Mouse (Mus musculus) megakaryocyte, embryonic 14.5 days (primary cell): ENCODE results near the gene Inpp5b. TPM values are rescaled to one million over a fixed set of nuclear protein-coding genes. Genes with fewer than 3 reads are reported as not detected.

Source experiments
- H3K27me3 ChIP-seq: replicated peaks from 2 replicates; pipeline ENCODE3; 2012; ENCODE audit warnings: inconsistent platforms
- H3K36me3 ChIP-seq: replicated peaks from 2 replicates; pipeline ENCODE3; 2012; ENCODE audit warnings: low read length, inconsistent platforms, mixed read lengths
- H3K4me1 ChIP-seq: 2 replicates; pipeline ENCODE4 v1.6.1; 2012; ENCODE audit warnings: inconsistent platforms
- H3K4me3 ChIP-seq: replicated peaks from 2 replicates; pipeline ENCODE3; 2012; ENCODE audit warnings: moderate library complexity, mild to moderate bottlenecking, inconsistent platforms
- H3K9me3 ChIP-seq: 2 replicates; pipeline ENCODE4 v1.6.1; 2012; ENCODE audit warnings: inconsistent platforms
- FLI1 ChIP-seq: IDR thresholded peaks from 2 replicates; pipeline ENCODE4 v1.6.1; 2012; ENCODE audit warnings: low read length, inconsistent platforms, mixed read lengths
- GATA1 ChIP-seq: IDR thresholded peaks from 3 replicates; pipeline ENCODE4 v1.6.1; 2012; ENCODE audit warnings: mixed read lengths, low read length, inconsistent platforms, borderline replicate concordance
- polyA plus RNA-seq: library from polyadenylated mRNA; stranded (reverse); fragments of >175 nt; gene quantifications from 2 replicates; pipeline ENCODE4 v1.2.3, GENCODE M21; 2012; ENCODE audit warnings: low replicate concordance; ENCODE audit not compliant: insufficient read depth

The Inpp5b gene
- polyA plus RNA-seq, 1 experiment: 22.3 TPM

GRCm38 (mm10) chr4:124762858-124763452 lies 21.3 kb downstream of the Inpp5b start:
- no peak for TF ChIP-seq FLI1
- no peak for TF ChIP-seq GATA1
- no peaks in the 10 kb centered on the region for H3K27me3 ChIP-seq
- H3K4me3 ChIP-seq: no peak overlapping the region
- peaks cover 70% of the 10 kb centered on the region for H3K36me3 ChIP-seq
- H3K4me1 ChIP-seq: peaks cover 98% of the 10 kb centered on the region
- H3K9me3 ChIP-seq: no peaks in the 10 kb centered on the region

- Histone ChIP-seq H3K9me3 (no peaks in the 10 kb centered on the region), H3K4me3 (peak overlapping the region; percentile 75), H3K36me3 (peaks cover 66% of the 10 kb centered on the region), H3K27me3 (no peaks in the 10 kb centered on the region), H3K4me1 (peaks cover 98% of the 10 kb centered on the region)
- TF ChIP-seq GATA1: no peak
- no peak for TF ChIP-seq FLI1
Measured at GRCm38 (mm10) chr4:124765802-124766565, 24.3 kb downstream of the Inpp5b start.

- H3K36me3 ChIP-seq: peaks cover 64% of the 10 kb centered on the region
- TF ChIP-seq FLI1: no peak
- no peak for TF ChIP-seq GATA1
- H3K27me3 ChIP-seq: no peaks in the 10 kb centered on the region
- peak overlapping the region; percentile 75 for H3K4me3 ChIP-seq
- H3K9me3 ChIP-seq: no peaks in the 10 kb centered on the region
- peaks cover 100% of the 10 kb centered on the region for H3K4me1 ChIP-seq
Measured at GRCm38 (mm10) chr4:124766566-124766940, 24.9 kb downstream of the Inpp5b start.

GRCm38 (mm10) chr4:124768963-124769591 lies 27.4 kb downstream of the Inpp5b start:
- H3K36me3 ChIP-seq: peaks cover 48% of the 10 kb centered on the region

GRCm38 (mm10) chr4:124770624-124771023 lies 29.0 kb downstream of the Inpp5b start:
- TF ChIP-seq FLI1 (no peak), GATA1 (no peak)
- H3K36me3 ChIP-seq: peaks cover 49% of the 10 kb centered on the region

More at GRCm38 (mm10) chr4:124768963-124769591, 27.4 kb downstream of the Inpp5b start:
- TF ChIP-seq GATA1: no peak; the same call in 2 of the 3 replicates
- no peak for TF ChIP-seq FLI1
- Histone ChIP-seq H3K4me3 (peak overlapping the region; percentile 76), H3K27me3 (no peaks in the 10 kb centered on the region), H3K4me1 (peaks cover 100% of the 10 kb centered on the region), H3K9me3 (no peaks in the 10 kb centered on the region)

GRCm38 (mm10) chr4:124772125-124772524 lies 30.5 kb downstream of the Inpp5b start:
- peak; percentile 36; the same call in 1 of the 3 replicates for TF ChIP-seq GATA1
- TF ChIP-seq FLI1: 0 out of 2 replicates have a peak, but pooled peaks have one; percentile 31
- peak overlapping the region; percentile 83 for H3K4me3 ChIP-seq
- H3K9me3 ChIP-seq: no peaks in the 10 kb centered on the region
- H3K4me1 ChIP-seq: peaks cover 93% of the 10 kb centered on the region
- peaks cover 57% of the 10 kb centered on the region for H3K36me3 ChIP-seq
- H3K27me3 ChIP-seq: no peaks in the 10 kb centered on the region

More at GRCm38 (mm10) chr4:124770624-124771023, 29.0 kb downstream of the Inpp5b start:
- peaks cover 100% of the 10 kb centered on the region for H3K4me1 ChIP-seq
- no peaks in the 10 kb centered on the region for H3K27me3 ChIP-seq
- H3K4me3 ChIP-seq: no peak overlapping the region
- no peaks in the 10 kb centered on the region for H3K9me3 ChIP-seq

- TF ChIP-seq FLI1 (no peak), GATA1 (no peak)
- peaks cover 63% of the 10 kb centered on the region for H3K36me3 ChIP-seq
- peaks cover 80% of the 10 kb centered on the region for H3K4me1 ChIP-seq
- no peaks in the 10 kb centered on the region for H3K9me3 ChIP-seq
- no peaks in the 10 kb centered on the region for H3K27me3 ChIP-seq
- no peak overlapping the region for H3K4me3 ChIP-seq
Measured at GRCm38 (mm10) chr4:124773449-124773848, 31.8 kb downstream of the Inpp5b start.

GRCm38 (mm10) chr4:124773995-124774394 lies 32.3 kb downstream of the Inpp5b start:
- peaks cover 74% of the 10 kb centered on the region for H3K4me1 ChIP-seq
- no peak for TF ChIP-seq FLI1
- no peak for TF ChIP-seq GATA1

GRCm38 (mm10) chr4:124774429-124774828 lies 32.8 kb downstream of the Inpp5b start:
- no peak overlapping the region for H3K4me3 ChIP-seq
- H3K4me1 ChIP-seq: peaks cover 70% of the 10 kb centered on the region
- TF ChIP-seq GATA1: no peak
- no peak for TF ChIP-seq FLI1
- no peaks in the 10 kb centered on the region for H3K27me3 ChIP-seq
- H3K36me3 ChIP-seq: peaks cover 65% of the 10 kb centered on the region
- H3K9me3 ChIP-seq: no peaks in the 10 kb centered on the region

More at GRCm38 (mm10) chr4:124773995-124774394, 32.3 kb downstream of the Inpp5b start:
- H3K27me3 ChIP-seq: no peaks in the 10 kb centered on the region
- H3K4me3 ChIP-seq: no peak overlapping the region
- no peaks in the 10 kb centered on the region for H3K9me3 ChIP-seq
- peaks cover 65% of the 10 kb centered on the region for H3K36me3 ChIP-seq
